ENCODE assay signal across 10 mouse cellular contexts in genomic region chr9:59266332-59266731, GRCm38 (mm10). TPM values are rescaled to one million over a fixed set of nuclear protein-coding genes. Genes with fewer than 3 reads are reported as not detected.
DNase-seq lines count a peak whose midpoint lies in the region; ATAC-seq and TF ChIP-seq lines count a peak whose summit lies in the region.
"Had no signal": no experiment of that assay in that cellular context is flagged by ENCODE, and none has a peak within 500 bp of the region (broad histone marks: within the 10 kb centered on the region; RNA-seq: fewer than 3 reads in every experiment).

No protein-coding gene starts in this region.

- no peak overlapping the region for H3K4me2 ChIP-seq in liver, embryonic 14.5 days (ENCODE audit: low read depth)
- H3K4me2 ChIP-seq in forebrain, embryonic 11.5 days (ENCODE audit: low read depth, low read length, severe bottlenecking): no peak overlapping the region
- H3K4me2 ChIP-seq: limb, embryonic 12.5 days; neural tube, embryonic 13.5 days had no signal

- H3K27me3 ChIP-seq in liver, embryonic 14.5 days (ENCODE audit: control insufficient read depth, insufficient read depth, low read length): no peaks in the 10 kb centered on the region
- no peaks in the 10 kb centered on the region for H3K27me3 ChIP-seq in forebrain, embryonic 11.5 days (ENCODE audit: control insufficient read depth, insufficient read depth, low read length)
- H3K27me3 ChIP-seq: limb, embryonic 12.5 days; neural tube, embryonic 13.5 days had no signal

- peak; percentile 66 for TF ChIP-seq CTCF in liver, embryonic 14.5 days (IDR thresholded peaks at IDR 0.05; ENCODE audit: low read depth)

- TF ChIP-seq EP300 in liver, embryonic 14.5 days (IDR thresholded peaks at IDR 0.05; ENCODE audit: low read depth): no peak

- peaks cover 0 to 7% of the 10 kb centered on the region in 2 experiments; a peak in 2 of 4 replicates for H3K4me1 ChIP-seq in liver, embryonic 14.5 days (replicated peaks; ENCODE audit: control insufficient read depth in 2 of 2, insufficient read depth in 2 of 2, low read length in 1 of 2)
- no peaks in the 10 kb centered on the region for H3K4me1 ChIP-seq in forebrain, embryonic 11.5 days (replicated peaks; ENCODE audit: control insufficient read depth, insufficient read depth, low read length)

- 45% methylated on average over 6 of the region's 6 CpGs for WGBS in liver, embryonic 14.5 days (ENCODE audit: insufficient replicate concordance)
- 53% methylated on average over 6 of the region's 6 CpGs for WGBS in forebrain, embryonic 11.5 days

- H3K9me3 ChIP-seq in liver, embryonic 14.5 days (ENCODE audit: control insufficient read depth, low read length): no peaks in the 10 kb centered on the region
- no peaks in the 10 kb centered on the region for H3K9me3 ChIP-seq in forebrain, embryonic 11.5 days (ENCODE audit: control insufficient read depth, low read length)
- H3K9me3 ChIP-seq: limb, embryonic 12.5 days; neural tube, embryonic 13.5 days had no signal

- no peaks in the 10 kb centered on the region for H3K36me3 ChIP-seq in liver, embryonic 14.5 days (replicated peaks; ENCODE audit: control insufficient read depth, insufficient read depth, low read depth)
- H3K36me3 ChIP-seq in forebrain, embryonic 11.5 days (ENCODE audit: control insufficient read depth, insufficient read depth, low read length): no peaks in the 10 kb centered on the region
- H3K36me3 ChIP-seq: limb, embryonic 12.5 days; neural tube, embryonic 13.5 days had no signal

- H3K4me3 ChIP-seq in liver, embryonic 14.5 days (ENCODE audit: insufficient read depth in 1 of 2, low read depth in 2 of 2, low read length in 2 of 2): no peak overlapping the region
- no peak overlapping the region for H3K4me3 ChIP-seq in forebrain, embryonic 11.5 days (ENCODE audit: low read depth, low read length)
- H3K4me3 ChIP-seq: limb, embryonic 12.5 days; neural tube, embryonic 13.5 days had no signal

- no peak overlapping the region for H3K9ac ChIP-seq in liver, embryonic 14.5 days (replicated peaks)
- H3K9ac ChIP-seq in forebrain, embryonic 11.5 days (ENCODE audit: low read length): no peak overlapping the region
- H3K9ac ChIP-seq: limb, embryonic 12.5 days; neural tube, embryonic 13.5 days had no signal

- peak; percentile 50 for DNase-seq in embryo, embryonic 10 days (ENCODE audit: low spot score)
- no peak for DNase-seq in embryo, embryonic 11 days
- DNase-seq in 3T3-L1 (ENCODE audit: low read depth, low spot score) (peak; percentile 74), ZHBTc4 (ENCODE audit: low read depth, low spot score) (peak; percentile 78)
- DNase-seq in liver, embryonic 14.5 days (ENCODE audit: low read depth in 3 of 3, low spot score in 3 of 3): peak in 1 of 3 experiments; percentile 50
- no peak for DNase-seq in frontal cortex, postnatal 10 days (ENCODE audit: low spot score in 2 of 2)
- DNase-seq in forebrain, embryonic 11.5 days (ENCODE audit: low spot score): no peak
- no peak for DNase-seq in gastrocnemius, postnatal 25 days

- H3K27ac ChIP-seq in liver, embryonic 14.5 days: no peak overlapping the region
- no peak overlapping the region for H3K27ac ChIP-seq in forebrain, embryonic 11.5 days (ENCODE audit: low read depth, low read length)
- H3K27ac ChIP-seq: limb, embryonic 12.5 days; neural tube, embryonic 13.5 days had no signal

- ATAC-seq in liver, embryonic 14.5 days (ENCODE audit: insufficient read depth): no peak
- no peak for ATAC-seq in forebrain, embryonic 11.5 days (replicated peaks; ENCODE audit: low FRiP score)

RNA-seq across cellular contexts. Expression of gene Adpgk, which starts 25.0 kb away (rescaled TPM):
- 10.5 and 14.0 TPM in 2 replicates for polyA plus RNA-seq in liver, embryonic 14.5 days (2012; rRNA removed)
- polyA plus RNA-seq in liver, embryonic 14.5 days (2014; fragmentation: Nextera tagmentation; extraction: Ambion mirVana): 17.6 and 18.5 TPM in 2 replicates
- 39.2 and 40.4 TPM in 2 replicates for polyA plus RNA-seq in forebrain, embryonic 11.5 days (2014; fragmentation: Nextera tagmentation; extraction: Ambion mirVana)
- 1 to 10 TPM; 7.1 to 7.5 TPM for total RNA-seq in gastrocnemius, postnatal 25 days (2021)

Comparison
In these comparisons a context has a peak if more than half of its experiments do, and no peak if none do; other contexts are left out.
1. DNase-seq: peak in embryo, embryonic 10 days (single experiment), 3T3-L1 (single experiment) and ZHBTc4 (single experiment); none in embryo, embryonic 11 days (single experiment), frontal cortex, postnatal 10 days (0 of 2), forebrain, embryonic 11.5 days (single experiment) and gastrocnemius, postnatal 25 days (single experiment).